Mouse (Mus musculus): Measurements from ENCODE around the gene Ece1. TPM values are rescaled to one million over a fixed set of nuclear protein-coding genes. Genes with fewer than 3 reads are reported as not detected.
A peak's percentile ranks its signal among the peaks of the same experiment; 100 is the strongest.

Gene Ece1
- polyA plus RNA-seq, 1 experiment, result 6.0 TPM

- peak overlapping the region; percentile 10; the same call in 1 of the 2 replicates for H3K27ac ChIP-seq (ENCODE audit: control insufficient read depth, insufficient read depth, low read depth, low read length)
- no peak overlapping the region for H3K4me3 ChIP-seq (ENCODE audit: control insufficient read depth, low read depth, low read length)
- no peaks in the 10 kb centered on the region for H3K4me1 ChIP-seq (ENCODE audit: control insufficient read depth, insufficient read depth, low read length)
- no peaks in the 10 kb centered on the region for H3K27me3 ChIP-seq (ENCODE audit: control insufficient read depth, insufficient read depth, low read length)
- no peaks in the 10 kb centered on the region for H3K36me3 ChIP-seq (ENCODE audit: control insufficient read depth, insufficient read depth, low read length)
- TF ChIP-seq POLR2A (IDR thresholded peaks at IDR 0.05; ENCODE audit: control insufficient read depth, low read depth, low read length) (no peak), CTCF (IDR thresholded peaks at IDR 0.05; ENCODE audit: control insufficient read depth, insufficient read depth, insufficient replicate concordance, low read depth, low read length) (no peak)
Observed at GRCm38 (mm10) chr4:137853822-137854221, 8.2 kb upstream of the Ece1 start.

- Histone ChIP-seq H3K4me1 (ENCODE audit: control insufficient read depth, insufficient read depth, low read length) (no peaks in the 10 kb centered on the region), H3K27ac (ENCODE audit: control insufficient read depth, insufficient read depth, low read depth, low read length) (peak overlapping the region; percentile 60), H3K36me3 (ENCODE audit: control insufficient read depth, insufficient read depth, low read length) (no peaks in the 10 kb centered on the region), H3K4me3 (ENCODE audit: control insufficient read depth, low read depth, low read length) (no peak overlapping the region), H3K27me3 (ENCODE audit: control insufficient read depth, insufficient read depth, low read length) (no peaks in the 10 kb centered on the region)
- TF ChIP-seq POLR2A (IDR thresholded peaks at IDR 0.05; ENCODE audit: control insufficient read depth, low read depth, low read length), result 0 out of 2 replicates have a peak, but pooled peaks have one; percentile 17
- no peak for TF ChIP-seq CTCF (IDR thresholded peaks at IDR 0.05; ENCODE audit: control insufficient read depth, insufficient read depth, insufficient replicate concordance, low read depth, low read length)
Observed at GRCm38 (mm10) chr4:137855741-137856341, 6.2 kb upstream of the Ece1 start.

GRCm38 (mm10) chr4:137857116-137857515, 4.9 kb upstream of the Ece1 start:
- no peak overlapping the region for H3K4me3 ChIP-seq (ENCODE audit: control insufficient read depth, low read depth, low read length)
- no peak overlapping the region for H3K27ac ChIP-seq (ENCODE audit: control insufficient read depth, insufficient read depth, low read depth, low read length)
- H3K27me3 ChIP-seq (ENCODE audit: control insufficient read depth, insufficient read depth, low read length), result no peaks in the 10 kb centered on the region
- H3K36me3 ChIP-seq (ENCODE audit: control insufficient read depth, insufficient read depth, low read length), result no peaks in the 10 kb centered on the region
- peaks cover 10% of the 10 kb centered on the region for H3K4me1 ChIP-seq (ENCODE audit: control insufficient read depth, insufficient read depth, low read length)
- TF ChIP-seq POLR2A (IDR thresholded peaks at IDR 0.05; ENCODE audit: control insufficient read depth, low read depth, low read length) (no peak), CTCF (IDR thresholded peaks at IDR 0.05; ENCODE audit: control insufficient read depth, insufficient read depth, insufficient replicate concordance, low read depth, low read length) (peak; percentile 85)

GRCm38 (mm10) chr4:137858371-137858770, 3.7 kb upstream of the Ece1 start:
- H3K4me1 ChIP-seq (ENCODE audit: control insufficient read depth, insufficient read depth, low read length), result peaks cover 15% of the 10 kb centered on the region
- H3K4me3 ChIP-seq (ENCODE audit: control insufficient read depth, low read depth, low read length), result no peak overlapping the region

GRCm38 (mm10) chr4:137861461-137862011, 501 bp upstream of the Ece1 start:
- H3K4me3 ChIP-seq (ENCODE audit: control insufficient read depth, low read depth, low read length), result peak overlapping the region; percentile 63
- H3K36me3 ChIP-seq (ENCODE audit: control insufficient read depth, insufficient read depth, low read length), result no peaks in the 10 kb centered on the region
- TF ChIP-seq CTCF (IDR thresholded peaks at IDR 0.05; ENCODE audit: control insufficient read depth, insufficient read depth, insufficient replicate concordance, low read depth, low read length) (no peak), POLR2A (IDR thresholded peaks at IDR 0.05; ENCODE audit: control insufficient read depth, low read depth, low read length) (no peak)
- no peaks in the 10 kb centered on the region for H3K27me3 ChIP-seq (ENCODE audit: control insufficient read depth, insufficient read depth, low read length)
- peaks cover 15% of the 10 kb centered on the region for H3K4me1 ChIP-seq (ENCODE audit: control insufficient read depth, insufficient read depth, low read length)
- H3K27ac ChIP-seq (ENCODE audit: control insufficient read depth, insufficient read depth, low read depth, low read length), result peak overlapping the region; percentile 70

More at GRCm38 (mm10) chr4:137858371-137858770, 3.7 kb upstream of the Ece1 start:
- no peak for TF ChIP-seq POLR2A (IDR thresholded peaks at IDR 0.05; ENCODE audit: control insufficient read depth, low read depth, low read length)
- no peak for TF ChIP-seq CTCF (IDR thresholded peaks at IDR 0.05; ENCODE audit: control insufficient read depth, insufficient read depth, insufficient replicate concordance, low read depth, low read length)
- Histone ChIP-seq H3K27me3 (ENCODE audit: control insufficient read depth, insufficient read depth, low read length) (no peaks in the 10 kb centered on the region), H3K36me3 (ENCODE audit: control insufficient read depth, insufficient read depth, low read length) (no peaks in the 10 kb centered on the region), H3K27ac (ENCODE audit: control insufficient read depth, insufficient read depth, low read depth, low read length) (no peak overlapping the region)

- no peak for TF ChIP-seq CTCF (IDR thresholded peaks at IDR 0.05; ENCODE audit: control insufficient read depth, insufficient read depth, insufficient replicate concordance, low read depth, low read length)
- TF ChIP-seq POLR2A (IDR thresholded peaks at IDR 0.05; ENCODE audit: control insufficient read depth, low read depth, low read length), result no peak
- H3K27ac ChIP-seq (ENCODE audit: control insufficient read depth, insufficient read depth, low read depth, low read length), result no peak overlapping the region
- peak overlapping the region; percentile 63 for H3K4me3 ChIP-seq (ENCODE audit: control insufficient read depth, low read depth, low read length)
- peaks cover 21% of the 10 kb centered on the region for H3K4me1 ChIP-seq (ENCODE audit: control insufficient read depth, insufficient read depth, low read length)
- H3K27me3 ChIP-seq (ENCODE audit: control insufficient read depth, insufficient read depth, low read length), result no peaks in the 10 kb centered on the region
- no peaks in the 10 kb centered on the region for H3K36me3 ChIP-seq (ENCODE audit: control insufficient read depth, insufficient read depth, low read length)
Observed at GRCm38 (mm10) chr4:137862516-137863240, 641 bp downstream of the Ece1 start.

GRCm38 (mm10) chr4:137864031-137864430, 2.0 kb downstream of the Ece1 start:
- Histone ChIP-seq H3K27ac (ENCODE audit: control insufficient read depth, insufficient read depth, low read depth, low read length) (no peak overlapping the region), H3K36me3 (ENCODE audit: control insufficient read depth, insufficient read depth, low read length) (no peaks in the 10 kb centered on the region), H3K27me3 (ENCODE audit: control insufficient read depth, insufficient read depth, low read length) (no peaks in the 10 kb centered on the region), H3K4me3 (ENCODE audit: control insufficient read depth, low read depth, low read length) (no peak overlapping the region), H3K4me1 (ENCODE audit: control insufficient read depth, insufficient read depth, low read length) (peaks cover 21% of the 10 kb centered on the region)
- TF ChIP-seq CTCF (IDR thresholded peaks at IDR 0.05; ENCODE audit: control insufficient read depth, insufficient read depth, insufficient replicate concordance, low read depth, low read length) (no peak), POLR2A (IDR thresholded peaks at IDR 0.05; ENCODE audit: control insufficient read depth, low read depth, low read length) (no peak)

Measured in testis, adult 2 months (tissue).